11 mouse cellular contexts compared by ENCODE assay signal in genomic region chr1:90967583-90967982, GRCm38 (mm10). TPM values are rescaled to one million over a fixed set of nuclear protein-coding genes. Genes with fewer than 3 reads are reported as not detected.
DNase-seq lines count a peak whose midpoint lies in the region; ATAC-seq and TF ChIP-seq lines count a peak whose summit lies in the region.
"Had no signal": no experiment of that assay in that cellular context is flagged by ENCODE, and none has a peak within 500 bp of the region (broad histone marks: within the 10 kb centered on the region; RNA-seq: fewer than 3 reads in every experiment).

No protein-coding gene starts in this region.

- H3K4me3 ChIP-seq in kidney, adult 2 months (ENCODE audit: insufficient read depth, low read depth, low read length) = peak overlapping the region; percentile 22; the same call in 1 of the 2 replicates
- H3K4me3 ChIP-seq in kidney, embryonic 16.5 days (ENCODE audit: low read length) = no peak overlapping the region
- H3K4me3 ChIP-seq: embryonic facial prominence, embryonic 12.5 days; limb, embryonic 13.5 days had no signal

- peaks cover 21% of the 10 kb centered on the region for H3K4me1 ChIP-seq in kidney, adult 2 months (ENCODE audit: control insufficient read depth, insufficient read depth, low read length)
- H3K4me1 ChIP-seq in kidney, embryonic 16.5 days (ENCODE audit: insufficient read depth, low read length) = peaks cover 21% of the 10 kb centered on the region

- no peaks in the 10 kb centered on the region for H3K9me3 ChIP-seq in kidney, embryonic 16.5 days (ENCODE audit: low read length)
- H3K9me3 ChIP-seq: embryonic facial prominence, embryonic 12.5 days; limb, embryonic 13.5 days had no signal

- no peaks in the 10 kb centered on the region for H3K27me3 ChIP-seq in kidney, adult 2 months (replicated peaks; ENCODE audit: control insufficient read depth, insufficient read depth, low read length)
- H3K27me3 ChIP-seq in kidney, embryonic 16.5 days (ENCODE audit: insufficient read depth, low read length) = no peaks in the 10 kb centered on the region; the same call in 1 of the 2 replicates
- H3K27me3 ChIP-seq: embryonic facial prominence, embryonic 12.5 days had no signal

- H3K9ac ChIP-seq in kidney, embryonic 16.5 days (replicated peaks; ENCODE audit: low read length) = no peak overlapping the region
- H3K9ac ChIP-seq: embryonic facial prominence, embryonic 12.5 days; limb, embryonic 13.5 days had no signal

- TF ChIP-seq POLR2A in kidney, adult 2 months (IDR thresholded peaks at IDR 0.05; ENCODE audit: low read depth, low read length) = no peak

- ATAC-seq in kidney, embryonic 16.5 days (ENCODE audit: low FRiP score, low TSS enrichment) = no peak

- 30% methylated on average over 7 of the region's 7 CpGs for WGBS in kidney, adult 2 months
- WGBS in kidney, embryonic 16.5 days = 73% methylated on average over 7 of the region's 7 CpGs

- DNase-seq in kidney, adult 2 months = peak; percentile 91
- peak; percentile 74 for DNase-seq in adrenal gland, postnatal 25 days
- DNase-seq in heart, postnatal 36 days = peak; percentile 55 to 62
- DNase-seq in lung, postnatal 25 days (ENCODE audit: low spot score) = peak; percentile 80
- DNase-seq in cerebellum, postnatal 4 days (ENCODE audit: low spot score in 2 of 2) = no peak
- DNase-seq in layer of hippocampus, adult 9-11 months = no peak
- no peak for DNase-seq in embryo, embryonic 10.5 days (ENCODE audit: low spot score)

- no peak overlapping the region for H3K4me2 ChIP-seq in kidney, embryonic 16.5 days (replicated peaks; ENCODE audit: low read depth, low read length)
- H3K4me2 ChIP-seq: embryonic facial prominence, embryonic 12.5 days; limb, embryonic 13.5 days had no signal

- no peaks in the 10 kb centered on the region for H3K36me3 ChIP-seq in kidney, adult 2 months (ENCODE audit: control insufficient read depth, insufficient read depth, low read length)
- no peaks in the 10 kb centered on the region for H3K36me3 ChIP-seq in kidney, embryonic 16.5 days (ENCODE audit: insufficient read depth, low read length)
- H3K36me3 ChIP-seq: embryonic facial prominence, embryonic 12.5 days; limb, embryonic 13.5 days had no signal

- peak overlapping the region; percentile 97 for H3K27ac ChIP-seq in kidney, adult 2 months (ENCODE audit: insufficient read depth, low read depth, low read length)
- H3K27ac ChIP-seq in kidney, embryonic 16.5 days (ENCODE audit: low read length) = no peak overlapping the region
- H3K27ac ChIP-seq: embryonic facial prominence, embryonic 12.5 days; limb, embryonic 13.5 days had no signal

- no peak for TF ChIP-seq CTCF in kidney, adult 2 months (conservative IDR thresholded peaks at IDR 0.05; ENCODE audit: insufficient read depth, insufficient read length, low read depth, low read length)

- intact Hi-C loops in heart, postnatal 36 days (cut with DNase I) = no loop called here

RNA-seq across cellular contexts. Expression of gene Rab17, which starts 1.9 kb away (rescaled TPM):
- polyA plus RNA-seq in kidney, adult 2 months (2012; rRNA removed) = 34.4 and 35.9 TPM in 2 replicates
- 10.8 and 12.0 TPM in 2 replicates for polyA plus RNA-seq in kidney, embryonic 16.5 days (2015; fragmentation: Nextera tagmentation; extraction: Ambion mirVana)
- not detected in 2 replicates for total RNA-seq in adrenal gland, postnatal 25 days (2021)
- 1 to 10 TPM; 2.0 to 2.1 TPM for total RNA-seq in heart, postnatal 36 days (2021)
- total RNA-seq: MEL had no signal

RNA-seq across cellular contexts. Expression of gene Prlh, which starts 14.7 kb away (rescaled TPM):
- polyA plus RNA-seq in kidney, adult 2 months (2012; rRNA removed) = not detected in 2 replicates
- polyA plus RNA-seq in kidney, embryonic 16.5 days (2015; fragmentation: Nextera tagmentation; extraction: Ambion mirVana) = not detected in 2 replicates
- not detected in 2 replicates for total RNA-seq in adrenal gland, postnatal 25 days (2021)
- total RNA-seq in heart, postnatal 36 days (2021) = not detected
- total RNA-seq: MEL had no signal
- polyA plus RNA-seq: embryonic facial prominence, embryonic 12.5 days; limb, embryonic 13.5 days had no signal

RNA-seq across cellular contexts. Expression of gene Lrrfip1, which starts 31.0 kb away (rescaled TPM):
- polyA plus RNA-seq in kidney, adult 2 months (2012; rRNA removed) = 9.4 and 11.4 TPM in 2 replicates
- polyA plus RNA-seq in kidney, embryonic 16.5 days (2015; fragmentation: Nextera tagmentation; extraction: Ambion mirVana) = 45.9 and 50.8 TPM in 2 replicates
- 67.6 and 69.4 TPM in 2 replicates for total RNA-seq in adrenal gland, postnatal 25 days (2021)
- total RNA-seq in heart, postnatal 36 days (2021) = 10 to 100 TPM; 69.1 to 80.9 TPM

RNA-seq across cellular contexts. Expression of gene Mlph, which starts 52.7 kb away (rescaled TPM):
- polyA plus RNA-seq in kidney, adult 2 months (2012; rRNA removed) = 4.6 and 5.7 TPM in 2 replicates
- polyA plus RNA-seq in kidney, embryonic 16.5 days (2015; fragmentation: Nextera tagmentation; extraction: Ambion mirVana) = 0.26 and 0.82 TPM in 2 replicates
- 2.3 and 3.1 TPM in 2 replicates for total RNA-seq in adrenal gland, postnatal 25 days (2021)
- total RNA-seq in heart, postnatal 36 days (2021) = under 1 TPM; 0.61 to 0.70 TPM
- total RNA-seq: MEL had no signal

Comparison
In these comparisons a context has a peak if more than half of its experiments do, and no peak if none do; other contexts are left out.
1. DNase-seq: peak in kidney, adult 2 months (single experiment), adrenal gland, postnatal 25 days (single experiment), heart, postnatal 36 days (2 of 2) and lung, postnatal 25 days (single experiment); none in cerebellum, postnatal 4 days (0 of 2), layer of hippocampus, adult 9-11 months (single experiment) and embryo, embryonic 10.5 days (single experiment).